Comparison of ENCODE assay signal across 27 mouse cellular contexts in the genomic region with DNA sequence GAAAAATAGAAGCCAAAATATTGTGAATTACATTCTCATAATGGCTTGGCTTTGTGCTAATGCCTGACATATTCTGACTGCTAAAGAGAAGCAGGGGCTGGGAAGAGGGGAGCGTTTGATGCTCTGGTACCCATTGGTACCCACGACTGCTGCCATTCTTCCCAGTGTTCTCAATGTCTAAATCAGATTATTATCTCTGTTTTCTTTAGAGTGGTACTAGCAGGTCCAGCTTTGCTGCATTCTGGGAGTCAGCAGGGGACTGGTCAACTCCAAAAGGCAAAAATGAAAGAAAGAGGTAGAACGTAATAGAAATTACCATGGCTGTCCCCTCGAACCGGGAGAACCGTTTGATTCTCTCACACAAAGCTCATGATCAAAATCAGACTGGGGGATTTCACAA.
DNase-seq lines count a peak whose midpoint lies in the region; ATAC-seq and TF ChIP-seq lines count a peak whose summit lies in the region.
"Had no signal": no experiment of that assay in that cellular context is flagged by ENCODE, and none has a peak within 500 bp of the region (broad histone marks: within the 10 kb centered on the region; RNA-seq: fewer than 3 reads in every experiment).

No protein-coding gene starts in this region.

- H3K9ac ChIP-seq in forebrain, postnatal 0 days, result no peak overlapping the region
- no peak overlapping the region for H3K9ac ChIP-seq in midbrain, embryonic 16.5 days (ENCODE audit: low read depth, low read length)
- H3K9ac ChIP-seq in midbrain, embryonic 12.5 days (replicated peaks), result no peak overlapping the region
- no peak overlapping the region for H3K9ac ChIP-seq in midbrain, postnatal 0 days (replicated peaks; ENCODE audit: low read length, poor library complexity, severe bottlenecking)
- H3K9ac ChIP-seq in midbrain, embryonic 14.5 days (replicated peaks; ENCODE audit: low read length), result no peak overlapping the region
- H3K9ac ChIP-seq: embryonic facial prominence, embryonic 12.5 days; forebrain, embryonic 12.5 days had no signal

- H3K9me3 ChIP-seq in forebrain, embryonic 10.5 days, result no peaks in the 10 kb centered on the region
- H3K9me3 ChIP-seq in forebrain, postnatal 0 days (ENCODE audit: low read length), result no peaks in the 10 kb centered on the region
- H3K9me3 ChIP-seq in midbrain, embryonic 10.5 days (replicated peaks), result no peaks in the 10 kb centered on the region
- H3K9me3 ChIP-seq in midbrain, embryonic 16.5 days (replicated peaks; ENCODE audit: control insufficient read depth, low read length, poor library complexity, severe bottlenecking), result no peaks in the 10 kb centered on the region
- H3K9me3 ChIP-seq in midbrain, embryonic 12.5 days, result no peaks in the 10 kb centered on the region
- H3K9me3 ChIP-seq in midbrain, postnatal 0 days (ENCODE audit: low read length), result no peaks in the 10 kb centered on the region
- no peaks in the 10 kb centered on the region for H3K9me3 ChIP-seq in midbrain, embryonic 14.5 days (ENCODE audit: control insufficient read depth, low read length)
- H3K9me3 ChIP-seq: embryonic facial prominence, embryonic 10.5 days; embryonic facial prominence, embryonic 12.5 days; forebrain, embryonic 12.5 days; G1E had no signal

- ATAC-seq in forebrain, postnatal 0 days, result no peak
- no peak for ATAC-seq in midbrain, embryonic 16.5 days
- ATAC-seq in midbrain, embryonic 12.5 days (ENCODE audit: low FRiP score, low read depth), result no peak
- no peak for ATAC-seq in midbrain, postnatal 0 days (ENCODE audit: low FRiP score)
- no peak for ATAC-seq in midbrain, embryonic 14.5 days (ENCODE audit: low FRiP score, low TSS enrichment)
- ATAC-seq: activated CD4-positive, CD25-positive, alpha-beta regulatory T cell, adult 4 months; CD4-positive, CD25-positive, alpha-beta regulatory T cell, adult 4 months; forebrain, embryonic 14.5 days; forebrain, embryonic 16.5 days; Patski had no signal

- no peak overlapping the region for H3K4me3 ChIP-seq in forebrain, embryonic 10.5 days
- H3K4me3 ChIP-seq in forebrain, postnatal 0 days (ENCODE audit: low read depth, low read length), result no peak overlapping the region
- peak overlapping the region; percentile 39 for H3K4me3 ChIP-seq in midbrain, embryonic 10.5 days
- no peak overlapping the region for H3K4me3 ChIP-seq in midbrain, embryonic 16.5 days (ENCODE audit: low read depth, low read length)
- H3K4me3 ChIP-seq in midbrain, embryonic 12.5 days, result no peak overlapping the region
- H3K4me3 ChIP-seq in midbrain, postnatal 0 days (ENCODE audit: low read depth, low read length), result no peak overlapping the region
- no peak overlapping the region for H3K4me3 ChIP-seq in midbrain, embryonic 14.5 days (replicated peaks; ENCODE audit: low read depth, low read length)
- H3K4me3 ChIP-seq: embryonic facial prominence, embryonic 10.5 days; embryonic facial prominence, embryonic 12.5 days; forebrain, embryonic 12.5 days had no signal

- H3K4me2 ChIP-seq in forebrain, postnatal 0 days (ENCODE audit: low read depth), result no peak overlapping the region
- H3K4me2 ChIP-seq in midbrain, embryonic 16.5 days (ENCODE audit: low read length), result no peak overlapping the region
- peak overlapping the region; percentile 27 for H3K4me2 ChIP-seq in midbrain, embryonic 12.5 days (replicated peaks)
- H3K4me2 ChIP-seq in midbrain, postnatal 0 days (ENCODE audit: low read depth, low read length, poor library complexity, severe bottlenecking), result no peak overlapping the region
- H3K4me2 ChIP-seq in midbrain, embryonic 14.5 days (ENCODE audit: low read length), result peak overlapping the region; percentile 14
- H3K4me2 ChIP-seq: embryonic facial prominence, embryonic 12.5 days; forebrain, embryonic 12.5 days had no signal

- no peak for DNase-seq in forebrain, embryonic 10.5 days (ENCODE audit: extremely low spot score, low spot score)
- DNase-seq in forebrain, postnatal 0 days, result no peak
- peak; percentile 31 for DNase-seq in midbrain, embryonic 10.5 days (ENCODE audit: low spot score)
- no peak for DNase-seq in midbrain, postnatal 0 days (ENCODE audit: low spot score)
- DNase-seq in midbrain, embryonic 14.5 days, result peak; percentile 36
- DNase-seq in embryo, embryonic 10.5 days (ENCODE audit: low spot score), result no peak
- DNase-seq: adrenal gland, adult 2 months; adrenal gland, postnatal 10 days; adrenal gland, postnatal 25 days; B cell, adult 2 months; cerebellum, adult 18-20 months; cerebellum, adult 8-10 months; cerebellum, adult 9-11 months; cerebellum, postnatal 14 days; cerebellum, postnatal 36 days had no signal

- peaks cover 22% of the 10 kb centered on the region for H3K27me3 ChIP-seq in forebrain, embryonic 10.5 days (ENCODE audit: poor library complexity, severe bottlenecking)
- H3K27me3 ChIP-seq in forebrain, postnatal 0 days (ENCODE audit: insufficient read depth, low read length), result peaks cover 32% of the 10 kb centered on the region
- H3K27me3 ChIP-seq in midbrain, embryonic 10.5 days (ENCODE audit: low read depth, poor library complexity, severe bottlenecking), result no peaks in the 10 kb centered on the region
- no peaks in the 10 kb centered on the region for H3K27me3 ChIP-seq in midbrain, embryonic 16.5 days (ENCODE audit: control insufficient read depth, insufficient read depth, low read depth, low read length)
- no peaks in the 10 kb centered on the region; the same call in 1 of the 2 replicates for H3K27me3 ChIP-seq in midbrain, embryonic 12.5 days
- no peaks in the 10 kb centered on the region; the same call in 1 of the 2 replicates for H3K27me3 ChIP-seq in midbrain, postnatal 0 days (ENCODE audit: insufficient read depth, low read length)
- H3K27me3 ChIP-seq in midbrain, embryonic 14.5 days (ENCODE audit: control insufficient read depth, insufficient read depth, low read length), result 0 out of 2 replicates have a peak, but pooled peaks cover 3% of the 10 kb centered on the region
- H3K27me3 ChIP-seq: CH12.LX; embryonic facial prominence, embryonic 12.5 days had no signal

- no peak for TF ChIP-seq CTCF in forebrain, postnatal 0 days (IDR thresholded peaks at IDR 0.05; ENCODE audit: low read depth)
- no peak for TF ChIP-seq CTCF in midbrain, postnatal 0 days (IDR thresholded peaks at IDR 0.05)

- H3K27ac ChIP-seq in forebrain, embryonic 10.5 days, result peak overlapping the region; percentile 82
- H3K27ac ChIP-seq in forebrain, postnatal 0 days (ENCODE audit: low read depth, low read length), result no peak overlapping the region
- peak overlapping the region; percentile 90 for H3K27ac ChIP-seq in midbrain, embryonic 10.5 days (replicated peaks)
- no peak overlapping the region for H3K27ac ChIP-seq in midbrain, embryonic 16.5 days (ENCODE audit: low read length)
- H3K27ac ChIP-seq in midbrain, embryonic 12.5 days (replicated peaks), result peak overlapping the region; percentile 66
- no peak overlapping the region for H3K27ac ChIP-seq in midbrain, postnatal 0 days (ENCODE audit: low read depth, low read length)
- H3K27ac ChIP-seq in midbrain, embryonic 14.5 days (replicated peaks; ENCODE audit: low read depth, low read length), result peak overlapping the region; percentile 32
- H3K27ac ChIP-seq: embryonic facial prominence, embryonic 10.5 days; embryonic facial prominence, embryonic 12.5 days; forebrain, embryonic 12.5 days had no signal

- peaks cover 67% of the 10 kb centered on the region for H3K4me1 ChIP-seq in forebrain, embryonic 10.5 days
- H3K4me1 ChIP-seq in forebrain, postnatal 0 days (ENCODE audit: insufficient read depth), result no peaks in the 10 kb centered on the region
- H3K4me1 ChIP-seq in midbrain, embryonic 10.5 days, result peaks cover 72% of the 10 kb centered on the region
- H3K4me1 ChIP-seq in midbrain, embryonic 16.5 days (ENCODE audit: control insufficient read depth, insufficient read depth, low read length), result peaks cover 4% of the 10 kb centered on the region; the same call in 1 of the 2 replicates
- peaks cover 49% of the 10 kb centered on the region for H3K4me1 ChIP-seq in midbrain, embryonic 12.5 days
- H3K4me1 ChIP-seq in midbrain, postnatal 0 days (ENCODE audit: insufficient read depth, low read length), result no peaks in the 10 kb centered on the region; the same call in 1 of the 2 replicates
- peaks cover 43% of the 10 kb centered on the region for H3K4me1 ChIP-seq in midbrain, embryonic 14.5 days (ENCODE audit: control insufficient read depth, insufficient read depth, low read length)

- H3K36me3 ChIP-seq in forebrain, embryonic 10.5 days (replicated peaks), result no peaks in the 10 kb centered on the region
- H3K36me3 ChIP-seq in forebrain, postnatal 0 days (ENCODE audit: insufficient read depth), result no peaks in the 10 kb centered on the region
- peaks cover 24% of the 10 kb centered on the region for H3K36me3 ChIP-seq in midbrain, embryonic 10.5 days
- no peaks in the 10 kb centered on the region for H3K36me3 ChIP-seq in midbrain, embryonic 16.5 days (ENCODE audit: control insufficient read depth, insufficient read depth, low read length)
- H3K36me3 ChIP-seq in midbrain, embryonic 12.5 days, result no peaks in the 10 kb centered on the region
- no peaks in the 10 kb centered on the region for H3K36me3 ChIP-seq in midbrain, postnatal 0 days (ENCODE audit: insufficient read depth, low read length)
- H3K36me3 ChIP-seq in midbrain, embryonic 14.5 days (ENCODE audit: control insufficient read depth, insufficient read depth, low read length), result no peaks in the 10 kb centered on the region
- H3K36me3 ChIP-seq: embryonic facial prominence, embryonic 10.5 days; embryonic facial prominence, embryonic 12.5 days; forebrain, embryonic 12.5 days; G1E had no signal

- 34% methylated on average over 6 of the region's 6 CpGs for WGBS in forebrain, embryonic 10.5 days
- WGBS in forebrain, postnatal 0 days, result 45% methylated on average over 6 of the region's 6 CpGs
- 34% methylated on average over 6 of the region's 6 CpGs for WGBS in midbrain, embryonic 10.5 days
- 16% methylated on average over 6 of the region's 6 CpGs for WGBS in midbrain, embryonic 16.5 days
- WGBS in midbrain, embryonic 12.5 days, result 21% methylated on average over 6 of the region's 6 CpGs
- 31% methylated on average over 6 of the region's 6 CpGs for WGBS in midbrain, postnatal 0 days
- 13% methylated on average over 6 of the region's 6 CpGs for WGBS in midbrain, embryonic 14.5 days

Comparison
In these comparisons a context has a peak if more than half of its experiments do, and no peak if none do; other contexts are left out.
1. DNase-seq: peak in midbrain, embryonic 10.5 days (single experiment) and midbrain, embryonic 14.5 days (single experiment); none in forebrain, embryonic 10.5 days (single experiment), forebrain, postnatal 0 days (single experiment), midbrain, postnatal 0 days (single experiment) and embryo, embryonic 10.5 days (single experiment).
2. H3K27ac ChIP-seq: peak in forebrain, embryonic 10.5 days (single experiment), midbrain, embryonic 10.5 days (single experiment), midbrain, embryonic 12.5 days (single experiment) and midbrain, embryonic 14.5 days (single experiment); none in forebrain, postnatal 0 days (single experiment), midbrain, embryonic 16.5 days (single experiment) and midbrain, postnatal 0 days (single experiment).
3. H3K4me2 ChIP-seq: peak in midbrain, embryonic 12.5 days (single experiment) and midbrain, embryonic 14.5 days (single experiment); none in forebrain, postnatal 0 days (single experiment), midbrain, embryonic 16.5 days (single experiment) and midbrain, postnatal 0 days (single experiment).